Mouse (Mus musculus): ENCODE data around the gene Tekt3.

GRCm38 (mm10) chr11:63055596-63055995 lies 5.9 kb upstream of the Tekt3 start:
- TF ChIP-seq MAFK (IDR thresholded peaks at IDR 0.05; ENCODE audit: insufficient read depth, low read depth, low read length) (no peak), ZNF384 (IDR thresholded peaks at IDR 0.05; ENCODE audit: low read depth, low read length) (no peak), ZC3H11A (IDR thresholded peaks at IDR 0.05; ENCODE audit: borderline replicate concordance, low read depth, low read length) (no peak), HCFC1 (IDR thresholded peaks at IDR 0.05; ENCODE audit: borderline replicate concordance, insufficient read depth, low read length) (no peak)

Measured in ES-E14 (cell line).